Mouse (Mus musculus) skeletal muscle tissue, adult 2 months (tissue): ENCODE results near the gene Hmcn1.
A peak's percentile ranks its signal among the peaks of the same experiment; 100 is the strongest.

Experiments used
- DNase-seq: peaks from one replicate; pipeline ENCODE4 v3.0.0-alpha.2; 2012; ENCODE audit warnings: low read depth, low spot score

The Hmcn1 gene

GRCm38 (mm10) chr1:150993162-150994064 is at the start of gene Hmcn1:
Gene Hmcn1 (minus strand): TSS chr1:150993435.
- peak; percentile 5 for DNase-seq

- DNase-seq, result no peak
Observed at GRCm38 (mm10) chr1:151040945-151041649, 47.9 kb upstream of the Hmcn1 start.

- no peak for DNase-seq
Observed at GRCm38 (mm10) chr1:151040290-151040689, 47.1 kb upstream of the Hmcn1 start.

GRCm38 (mm10) chr1:151039189-151039588 is 46.0 kb upstream of the Hmcn1 start:
- DNase-seq, result no peak

DNA sequence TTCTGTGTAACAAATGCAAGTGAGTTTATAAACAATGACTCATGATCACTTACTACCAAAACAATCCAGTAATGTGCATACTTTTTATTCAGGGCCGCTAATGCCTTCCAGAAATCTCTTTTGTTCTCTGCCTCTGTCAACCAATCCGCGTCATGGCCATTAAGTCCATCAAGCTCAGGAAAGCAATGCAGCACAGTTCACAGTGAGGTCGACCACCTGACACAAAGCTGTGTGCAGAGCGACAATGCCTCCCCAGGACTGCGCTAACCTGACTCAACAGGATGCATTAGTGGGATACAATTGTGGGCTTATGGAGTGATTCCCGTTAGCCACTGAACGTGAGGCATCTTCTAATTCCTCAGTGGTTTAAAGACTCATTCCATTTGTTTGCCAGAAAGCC is 45.3 kb upstream of the Hmcn1 start:
- DNase-seq, result no peak

DNA sequence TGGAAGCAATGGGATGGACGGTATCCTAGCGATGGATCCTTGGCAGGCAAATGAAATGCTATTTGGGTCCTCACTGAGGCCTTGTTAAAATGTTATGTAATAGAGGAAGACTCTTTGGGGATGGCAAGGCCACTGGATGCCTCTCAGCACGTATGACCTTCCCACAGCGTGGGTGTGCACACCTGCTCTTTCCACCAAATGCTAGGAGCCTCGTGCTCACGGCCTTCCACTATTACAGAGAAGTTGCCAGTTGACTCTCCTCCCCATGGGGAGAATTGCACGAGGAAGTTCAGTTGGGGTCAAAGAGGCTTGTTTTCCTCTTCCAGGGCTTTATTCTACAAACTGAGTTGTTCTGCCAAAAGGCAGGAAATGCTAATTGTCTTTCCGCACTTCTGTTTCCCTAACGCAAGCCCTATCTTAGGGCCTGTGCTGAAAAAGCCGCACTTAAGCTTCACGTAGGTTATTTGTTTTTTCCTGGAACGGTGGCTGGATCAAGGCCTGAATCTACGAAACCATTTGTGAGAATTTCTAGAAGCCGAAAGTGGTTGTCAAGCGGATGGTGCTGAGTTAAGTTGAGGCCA is 43.3 kb upstream of the Hmcn1 start:
- DNase-seq, result peak; percentile 24

DNA sequence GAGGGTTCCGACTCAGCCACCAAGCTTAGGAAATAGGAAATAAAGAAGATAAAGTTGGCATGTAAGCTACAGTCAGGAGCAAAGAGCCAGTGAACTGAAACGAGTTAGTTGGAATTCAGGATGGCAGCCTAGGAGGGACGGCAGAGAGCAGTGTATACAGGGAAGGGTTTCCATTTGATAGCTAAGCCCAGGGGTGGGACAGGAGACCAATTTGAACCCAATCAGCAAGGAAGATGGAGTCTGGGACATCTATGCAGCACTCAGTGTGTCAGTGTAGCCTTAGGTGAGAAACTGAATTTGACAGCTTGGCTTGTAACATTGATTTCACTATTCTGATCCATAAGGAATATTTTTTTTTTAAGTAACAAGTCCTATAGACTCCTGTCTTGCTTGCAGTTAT is 42.5 kb upstream of the Hmcn1 start:
- no peak for DNase-seq

GRCm38 (mm10) chr1:151034993-151035592 is 41.9 kb upstream of the Hmcn1 start:
- DNase-seq, result peak; percentile 21

GRCm38 (mm10) chr1:151033291-151033690 is 40.1 kb upstream of the Hmcn1 start:
- DNase-seq, result no peak

DNA sequence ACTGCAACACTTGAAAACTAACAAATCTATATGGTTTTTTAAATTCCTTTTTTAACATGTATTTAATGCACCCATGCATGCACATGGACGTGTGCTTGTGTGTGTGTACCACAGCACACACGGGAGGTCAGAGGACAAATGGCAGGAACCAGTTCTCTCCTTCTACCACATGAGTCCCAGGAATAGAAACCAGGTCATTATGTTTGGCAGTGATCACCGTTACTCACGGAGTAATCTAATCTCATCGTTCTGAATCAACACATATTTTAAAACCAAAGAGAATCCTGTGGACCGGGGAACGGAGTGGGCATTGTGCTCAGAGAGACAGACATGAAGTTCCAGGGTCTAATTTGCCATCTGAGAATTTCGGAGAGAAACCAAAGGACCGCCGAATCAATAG is 38.3 kb upstream of the Hmcn1 start:
- peak; percentile 54 for DNase-seq

GRCm38 (mm10) chr1:151031086-151031485 is 37.9 kb upstream of the Hmcn1 start:
- no peak for DNase-seq

DNA sequence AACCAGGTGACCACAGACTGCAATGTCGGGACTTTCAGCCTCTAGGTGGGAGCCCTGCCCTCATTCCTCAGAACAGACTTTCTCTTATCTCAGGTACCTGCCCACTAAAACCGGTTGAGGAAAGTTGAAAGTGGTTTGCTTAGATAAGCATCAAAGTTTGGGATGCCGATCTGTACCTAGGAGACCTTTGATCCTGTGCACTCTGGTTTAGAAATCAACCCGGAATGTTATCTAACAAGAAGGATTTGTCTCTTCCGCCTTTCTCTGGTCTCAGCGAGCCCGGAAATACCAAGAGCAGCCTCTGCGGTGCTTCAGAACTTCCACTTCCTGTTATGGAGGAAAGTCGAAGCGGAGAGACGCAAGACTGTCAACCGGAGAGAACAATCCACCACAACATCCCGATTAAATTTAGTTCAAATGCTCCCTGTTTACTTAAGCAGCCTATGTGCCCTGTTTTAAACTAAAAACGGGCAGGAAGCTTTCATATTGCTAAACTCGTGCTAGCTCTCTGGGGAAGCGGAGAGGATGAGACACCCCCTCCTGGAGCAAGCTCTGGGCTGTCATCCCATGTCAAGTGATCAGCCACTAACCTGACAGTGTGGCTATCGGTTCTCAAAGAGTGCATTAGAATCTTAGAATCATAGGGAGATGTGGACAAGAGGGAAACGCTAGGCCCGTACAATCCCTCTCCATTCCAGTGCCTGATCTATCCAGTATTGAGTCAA is 32.0 kb upstream of the Hmcn1 start:
- peak; percentile 32 for DNase-seq

- no peak for DNase-seq
Observed at GRCm38 (mm10) chr1:151019273-151019890, 26.1 kb upstream of the Hmcn1 start.

GRCm38 (mm10) chr1:151011056-151011455 is 17.8 kb upstream of the Hmcn1 start:
- peak; percentile 16 for DNase-seq

DNA sequence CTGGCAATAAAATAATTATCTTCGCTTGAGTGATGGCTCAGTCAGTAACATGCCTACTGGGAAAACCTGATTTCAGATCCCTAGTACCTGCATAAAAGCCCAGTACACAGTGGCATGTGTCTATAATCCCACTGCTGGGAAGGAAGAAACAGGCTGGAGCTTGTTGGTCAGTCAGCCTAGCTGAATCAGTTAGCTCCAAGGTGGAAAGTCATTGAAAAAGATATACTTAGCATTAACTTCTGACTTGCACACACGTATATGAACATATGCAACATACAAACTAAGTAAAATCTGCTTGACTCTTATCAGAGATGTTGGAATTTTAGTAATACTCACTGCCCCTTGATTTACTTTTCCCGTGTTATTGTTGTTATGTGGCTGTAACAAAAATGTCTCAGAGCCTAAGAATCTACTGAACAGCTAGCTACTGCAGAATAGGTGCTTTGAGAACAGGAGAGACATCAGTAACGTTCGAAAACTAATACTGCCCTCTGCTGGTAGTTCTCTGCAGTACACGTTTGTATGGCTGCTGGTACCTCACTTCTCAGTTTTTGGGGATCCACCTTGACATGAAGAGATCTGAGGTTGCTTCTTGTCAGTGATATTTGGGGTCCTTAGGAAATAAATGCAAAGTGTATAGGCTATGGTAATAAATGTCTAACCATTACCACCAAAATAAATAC is 16.0 kb upstream of the Hmcn1 start:
- DNase-seq, result peak; percentile 28

GRCm38 (mm10) chr1:151007747-151008146 is 14.5 kb upstream of the Hmcn1 start:
- no peak for DNase-seq

DNA sequence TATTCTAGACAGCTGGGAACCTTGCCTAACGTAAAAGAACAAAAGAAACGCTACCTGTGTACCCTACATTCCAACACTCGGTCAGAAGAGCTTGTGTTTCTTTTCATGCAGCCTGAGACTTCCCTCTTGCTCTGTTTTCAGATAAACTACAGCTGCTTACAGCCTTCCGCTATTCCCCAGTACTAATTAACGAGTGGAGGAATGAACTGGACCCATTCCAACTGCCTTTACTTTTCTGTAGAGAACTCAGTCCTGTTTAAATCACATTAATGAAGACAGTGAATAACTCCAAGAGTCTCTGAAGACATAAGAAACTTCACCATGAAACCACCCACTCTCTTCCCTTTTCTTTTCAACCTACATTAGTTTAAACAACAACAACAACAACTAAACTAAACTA is 10.8 kb upstream of the Hmcn1 start:
- no peak for DNase-seq

DNA sequence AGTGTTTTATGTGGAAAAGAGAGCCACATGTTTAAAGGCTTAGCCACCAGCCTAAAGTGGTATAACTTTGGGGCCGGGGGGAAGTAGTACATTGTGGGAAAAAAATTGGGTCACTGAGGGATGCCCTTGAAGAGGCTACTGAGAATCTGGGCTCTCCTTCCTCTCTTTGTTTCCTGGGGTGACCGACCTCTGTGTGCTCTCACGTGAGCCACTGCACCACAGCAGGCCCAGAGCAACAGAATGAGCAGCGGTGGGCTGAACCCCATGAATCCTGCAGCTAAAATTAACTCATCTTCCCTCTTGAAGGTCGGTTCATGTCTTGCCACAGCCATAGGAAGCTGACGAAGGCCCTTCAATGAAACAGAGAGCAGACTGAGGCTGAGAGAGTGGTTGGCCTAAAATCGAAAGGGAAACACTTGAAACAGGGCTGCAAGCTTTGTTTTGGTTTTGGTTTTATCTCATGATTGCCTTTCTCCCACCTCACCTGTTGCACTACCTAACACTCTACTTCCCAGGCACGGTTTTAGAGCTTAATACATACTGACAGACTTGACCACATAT is 8.7 kb upstream of the Hmcn1 start:
- no peak for DNase-seq

- DNase-seq, result no peak
Observed at GRCm38 (mm10) chr1:151000714-151001113, 7.5 kb upstream of the Hmcn1 start.

DNA sequence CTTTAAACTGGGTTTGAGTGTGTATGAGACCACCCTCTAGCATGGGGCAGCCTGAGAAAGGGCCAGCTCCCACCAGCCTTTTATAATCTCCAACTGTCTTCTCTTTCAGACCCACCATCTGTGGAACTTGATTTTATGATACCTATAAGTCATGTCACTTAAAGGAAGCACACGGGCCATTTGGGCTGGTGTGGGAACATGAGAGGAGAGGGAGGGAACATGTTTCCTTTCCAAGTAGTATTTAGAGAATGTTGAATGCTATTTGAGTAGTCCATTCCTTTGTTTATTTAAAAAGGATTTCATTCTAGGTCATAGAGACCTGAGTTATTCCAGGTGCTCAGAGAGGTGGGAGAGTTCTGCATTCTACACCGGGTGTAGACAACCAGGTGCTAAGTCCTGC is 1.4 kb upstream of the Hmcn1 start:
- no peak for DNase-seq
